Mouse (Mus musculus) urinary bladder, postnatal 10 days (tissue): Measurements from ENCODE around the gene Hist1h1e.
"Not testable (repeated sequence)": the region's sequence is repeated elsewhere in the genome, so short reads cannot be mapped to it uniquely, and the experiment has no call there.

Experiments
- DNase-seq: peaks from one replicate; pipeline ENCODE4 v3.0.0; 2022; ENCODE audit warnings: low spot score

Gene Hist1h1e

DNA sequence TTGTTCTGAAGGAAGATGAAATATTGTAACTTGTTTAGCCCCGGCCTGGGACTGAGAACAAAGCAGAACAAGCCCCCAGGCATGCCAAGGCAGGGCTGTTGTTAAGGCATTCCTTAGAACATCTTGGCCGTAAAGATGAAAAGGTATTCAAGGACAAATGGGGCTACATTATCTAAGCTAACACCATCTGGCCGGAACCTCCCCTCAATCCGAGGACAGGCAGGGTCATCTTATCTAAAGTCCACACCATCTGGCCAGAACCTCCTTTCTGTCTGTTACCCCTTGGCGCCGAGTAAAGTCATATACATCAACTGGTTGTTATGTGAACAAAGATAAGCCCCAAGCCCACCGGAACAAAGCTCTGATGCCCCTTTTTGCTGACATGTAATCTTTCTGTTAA, 30.5 kb downstream of the Hist1h1e start:
- DNase-seq, result not testable (repeated sequence)

DNA sequence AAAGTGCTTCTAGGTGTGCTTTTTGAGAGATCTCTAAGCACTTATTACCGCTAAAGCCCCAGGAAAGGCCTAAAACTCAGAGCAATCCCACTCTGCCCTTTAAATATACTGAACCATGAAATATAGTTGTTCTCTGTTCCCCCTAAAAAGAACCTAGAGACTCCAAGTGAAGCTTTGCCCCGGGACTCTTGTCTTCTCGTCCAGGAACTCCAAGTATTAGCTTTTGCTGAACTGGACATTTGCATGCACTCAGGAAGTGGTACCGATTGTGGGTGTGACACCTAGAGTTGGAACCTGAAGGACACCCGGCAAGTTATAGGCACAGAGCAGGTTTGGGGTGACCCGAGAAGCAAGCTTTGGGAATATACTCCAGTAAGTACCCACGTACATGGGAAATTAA, 31.2 kb downstream of the Hist1h1e start:
- no peak for DNase-seq

DNA sequence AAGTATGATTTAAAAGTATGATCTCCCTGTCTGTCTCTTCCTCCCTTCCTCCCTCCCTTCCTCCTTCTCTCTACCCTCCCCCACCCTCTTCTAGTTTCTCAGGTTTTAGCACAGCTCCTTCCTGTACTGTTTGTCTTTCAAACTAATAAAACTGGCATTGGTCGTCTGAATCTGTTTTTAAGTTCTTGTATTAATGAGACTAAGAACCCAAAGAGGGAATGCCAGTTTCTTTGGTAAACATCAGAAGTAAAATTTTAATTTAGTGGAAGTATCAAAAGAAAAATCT, 35.5 kb downstream of the Hist1h1e start:
- DNase-seq, result no peak

DNA sequence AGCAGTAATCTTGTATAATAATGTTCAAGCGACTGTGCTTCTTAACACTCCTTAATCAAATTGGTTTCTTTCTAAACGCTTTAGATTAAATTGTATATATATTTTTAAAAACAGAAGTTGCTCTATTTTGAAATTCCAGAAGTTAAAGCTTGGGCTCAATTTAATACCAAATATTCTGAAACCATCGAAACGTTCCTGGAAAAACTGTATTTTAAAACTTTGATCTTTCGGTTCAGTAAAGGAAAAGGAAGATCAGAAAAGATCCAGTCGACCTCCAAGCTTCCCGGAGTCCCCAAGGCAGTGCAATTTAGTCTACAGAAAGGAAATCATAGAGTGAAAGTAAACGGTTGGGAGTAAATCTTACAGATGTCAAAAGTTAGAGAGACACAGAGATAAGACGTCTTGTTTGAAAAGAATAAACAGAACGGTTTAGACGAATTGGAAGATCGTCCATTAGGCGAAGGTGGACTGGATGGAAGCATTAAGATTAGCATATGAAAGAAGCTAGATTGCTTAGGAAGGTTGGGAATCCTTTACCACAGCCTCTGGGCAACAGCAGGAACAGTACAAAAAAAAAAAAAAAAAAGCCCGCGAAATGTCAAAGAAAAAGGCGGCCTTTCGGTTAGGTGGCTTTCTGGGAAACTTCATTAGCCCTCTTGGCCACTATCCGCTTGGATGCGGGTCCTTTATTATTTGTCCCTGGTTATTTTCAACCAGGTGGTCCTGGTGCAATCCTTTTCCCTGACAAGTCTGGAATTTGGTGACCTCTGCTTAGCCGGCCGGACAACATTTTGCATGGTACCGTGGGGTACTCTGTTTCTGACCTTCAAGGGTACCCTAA, 36.0 kb downstream of the Hist1h1e start:
- DNase-seq, result no peak

DNA sequence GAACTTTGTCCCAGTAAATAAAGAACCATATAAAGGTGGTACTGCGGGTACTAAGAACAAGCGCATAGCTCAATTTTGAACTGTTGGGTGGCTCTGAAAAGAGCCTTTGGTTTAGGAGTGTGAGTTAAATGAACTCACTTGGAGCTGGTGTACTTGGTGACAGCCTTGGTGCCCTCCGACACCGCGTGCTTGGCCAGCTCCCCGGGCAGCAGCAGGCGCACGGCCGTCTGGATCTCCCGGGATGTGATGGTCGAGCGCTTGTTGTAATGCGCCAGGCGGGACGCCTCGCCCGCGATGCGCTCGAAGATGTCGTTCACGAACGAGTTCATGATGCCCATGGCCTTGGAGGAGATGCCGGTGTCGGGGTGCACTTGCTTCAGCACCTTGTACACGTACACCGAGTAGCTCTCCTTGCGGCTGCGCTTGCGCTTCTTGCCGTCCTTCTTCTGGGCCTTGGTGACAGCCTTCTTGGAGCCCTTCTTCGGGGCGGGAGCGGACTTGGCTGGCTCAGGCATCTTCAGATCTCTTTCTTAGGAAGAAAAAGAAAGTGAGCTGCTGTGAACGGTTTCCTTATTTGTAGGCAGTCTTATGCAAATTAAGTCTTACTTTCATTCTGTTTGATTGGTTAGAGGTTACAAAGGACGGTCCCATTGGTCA, 36.8 kb downstream of the Hist1h1e start:
- DNase-seq, result not testable (repeated sequence)

DNA sequence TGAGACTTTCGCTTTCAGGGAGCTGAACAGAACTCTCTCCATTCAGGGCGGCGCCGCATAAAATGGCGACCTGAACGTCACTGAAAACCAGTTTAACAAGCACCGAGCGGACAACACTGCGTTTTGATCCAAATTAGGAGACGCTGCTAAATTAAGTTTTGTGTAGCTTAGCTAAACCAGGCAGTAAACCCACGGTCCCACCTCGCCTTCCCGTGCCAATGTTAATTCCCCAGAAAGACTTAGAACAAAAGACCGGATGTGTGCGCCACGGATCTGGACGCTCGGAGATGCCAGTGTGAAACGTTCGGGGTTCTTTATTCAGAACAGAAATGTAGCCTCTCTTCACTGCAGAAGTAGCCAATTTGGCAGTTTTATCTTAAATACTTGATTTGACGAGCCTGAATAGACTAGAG, 37.3 kb downstream of the Hist1h1e start:
- DNase-seq, result peak; percentile 20

DNA sequence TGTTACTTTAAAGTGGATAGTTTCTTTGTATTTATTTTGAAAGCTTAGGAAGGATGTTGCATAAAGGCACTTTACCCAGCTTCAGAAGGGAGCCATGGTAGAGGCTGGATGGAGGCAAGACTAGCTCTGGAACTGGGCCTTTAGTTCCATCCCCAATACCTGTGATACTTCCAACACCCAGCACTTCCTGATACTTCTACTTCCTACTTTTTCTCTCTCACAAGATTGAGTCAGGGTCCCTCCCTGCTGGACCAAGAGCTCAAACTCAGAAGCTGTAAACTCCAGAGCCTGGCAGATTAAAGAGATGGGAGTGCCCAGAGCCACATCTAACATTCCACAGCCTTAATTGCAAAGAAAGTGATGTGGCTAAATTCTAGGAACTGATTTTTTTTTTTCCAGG, 38.0 kb downstream of the Hist1h1e start:
- no peak for DNase-seq

DNA sequence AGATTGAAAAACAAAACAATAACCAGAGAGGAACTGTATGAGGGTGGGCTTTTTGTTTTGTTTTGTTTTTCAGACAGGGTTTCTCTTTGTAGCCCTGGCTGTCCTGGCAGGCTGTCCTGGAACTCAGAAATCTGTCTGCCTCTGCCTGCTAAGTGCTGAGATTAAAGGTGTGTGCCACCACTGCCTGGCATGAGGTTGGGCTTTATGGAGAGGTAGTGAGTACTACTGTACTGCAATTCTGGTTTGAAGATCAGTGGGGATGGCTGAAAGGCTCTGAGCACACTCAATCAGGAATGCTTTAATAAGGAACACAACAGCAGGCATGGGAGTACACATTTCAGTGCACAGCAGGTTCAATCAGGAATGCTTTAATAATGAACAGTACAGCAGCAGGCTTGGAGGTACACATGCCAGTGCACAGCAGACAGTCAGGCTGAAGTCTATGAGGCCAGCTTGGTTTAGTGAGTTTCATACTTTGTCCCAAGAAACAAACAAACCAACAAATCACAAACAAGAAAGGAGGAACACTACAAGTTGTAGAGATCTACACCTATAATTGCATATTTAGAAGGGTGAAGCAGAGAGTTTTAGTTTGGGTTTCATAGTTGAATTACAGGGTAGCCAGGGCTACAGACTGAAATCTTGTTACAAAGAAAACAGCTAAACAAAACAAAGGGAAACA, 38.8 kb downstream of the Hist1h1e start:
- no peak for DNase-seq

DNA sequence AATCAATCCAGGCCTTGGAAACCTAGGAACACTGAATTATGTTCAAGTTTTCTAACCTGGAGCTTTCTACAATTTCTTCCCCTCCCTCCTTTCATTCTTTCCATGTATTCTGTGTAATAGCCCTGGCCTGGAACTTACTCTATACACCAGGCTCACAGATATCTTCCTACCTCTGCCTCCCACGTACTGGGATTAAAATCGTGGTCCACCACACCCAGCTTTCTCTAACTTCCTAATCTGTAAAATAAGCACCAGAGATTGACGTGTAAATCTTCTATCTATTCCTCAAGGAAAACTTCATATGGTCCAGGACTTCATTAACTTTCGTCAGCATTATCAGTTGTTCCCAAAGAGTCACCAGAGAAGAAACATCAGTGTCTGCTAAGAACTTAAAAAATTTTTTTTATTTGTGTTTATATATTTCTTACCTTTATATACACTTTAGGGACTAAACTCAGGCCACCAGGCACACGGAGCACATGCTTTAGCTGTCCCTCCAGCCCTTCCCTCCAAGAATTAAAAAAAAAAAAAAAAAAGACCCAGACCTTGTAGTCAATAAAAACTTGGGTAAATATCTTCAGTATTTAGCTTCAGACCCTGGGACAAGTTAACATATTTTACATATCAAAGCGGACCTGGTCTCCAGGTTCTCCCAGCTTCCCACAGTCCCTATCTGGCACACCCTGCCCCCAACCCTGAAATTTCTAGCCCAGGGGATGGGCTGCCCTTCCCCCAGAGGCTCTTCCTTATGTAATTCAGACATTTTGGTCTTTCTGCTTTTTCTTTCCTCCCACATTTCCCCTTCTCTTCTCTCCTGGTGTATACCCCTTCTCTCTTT, 39.9 kb downstream of the Hist1h1e start:
- DNase-seq, result no peak

DNA sequence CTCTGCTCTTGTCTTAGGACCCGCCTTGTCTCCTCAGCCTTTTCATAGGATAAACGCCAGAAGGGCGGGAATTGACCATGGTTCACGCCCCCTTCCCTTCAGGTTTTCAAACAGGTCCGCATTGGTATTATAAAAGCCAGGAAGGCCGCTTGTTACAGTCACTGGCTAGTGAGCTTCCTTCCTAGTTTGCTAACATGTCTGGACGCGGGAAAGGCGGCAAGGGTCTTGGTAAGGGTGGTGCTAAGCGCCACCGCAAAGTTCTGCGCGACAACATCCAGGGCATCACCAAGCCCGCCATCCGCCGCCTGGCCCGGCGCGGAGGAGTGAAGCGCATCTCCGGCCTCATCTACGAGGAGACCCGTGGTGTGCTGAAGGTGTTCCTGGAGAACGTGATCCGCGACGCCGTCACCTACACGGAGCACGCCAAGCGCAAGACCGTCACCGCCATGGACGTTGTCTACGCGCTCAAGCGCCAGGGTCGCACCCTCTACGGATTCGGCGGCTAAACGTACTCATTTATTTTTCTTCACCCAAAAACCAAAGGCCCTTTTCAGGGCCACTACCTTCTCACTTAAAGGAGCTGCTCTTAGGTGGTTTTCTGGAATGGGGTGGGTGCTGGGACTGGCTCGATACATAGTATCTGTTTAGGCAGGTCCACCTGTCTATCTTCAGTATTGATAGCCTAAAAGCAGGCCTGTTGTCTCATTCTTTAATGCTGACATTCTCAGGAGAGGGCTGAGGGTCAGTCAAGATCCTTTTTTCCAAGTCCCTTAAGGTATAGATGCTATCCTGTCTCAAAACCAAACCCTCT, 40.7 kb downstream of the Hist1h1e start, which contains the start of gene Hist1h4d:
Hist1h4d (plus strand) TSS at position 191 of the 811 bp plus-strand sequence.
- DNase-seq, result peak; percentile 79

DNA sequence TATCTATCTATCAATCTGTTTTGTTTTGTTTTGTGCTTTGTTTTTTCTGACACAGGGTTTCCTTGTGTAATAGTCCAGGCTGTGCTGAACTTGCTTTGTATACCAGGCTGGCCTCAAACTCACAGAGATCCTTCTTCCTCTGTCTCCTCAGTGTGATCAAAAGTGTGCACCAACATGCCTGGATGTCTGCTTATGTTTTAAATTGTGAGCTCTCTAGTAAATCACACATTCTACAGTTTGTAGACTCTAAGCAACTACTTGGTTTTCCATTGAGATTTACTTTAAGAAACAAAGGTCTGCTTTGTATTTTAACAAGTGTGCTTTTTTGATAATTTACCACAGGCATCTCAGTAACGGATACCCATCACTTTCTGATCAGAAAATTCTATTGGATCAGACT, 44.5 kb downstream of the Hist1h1e start:
- no peak for DNase-seq

DNA sequence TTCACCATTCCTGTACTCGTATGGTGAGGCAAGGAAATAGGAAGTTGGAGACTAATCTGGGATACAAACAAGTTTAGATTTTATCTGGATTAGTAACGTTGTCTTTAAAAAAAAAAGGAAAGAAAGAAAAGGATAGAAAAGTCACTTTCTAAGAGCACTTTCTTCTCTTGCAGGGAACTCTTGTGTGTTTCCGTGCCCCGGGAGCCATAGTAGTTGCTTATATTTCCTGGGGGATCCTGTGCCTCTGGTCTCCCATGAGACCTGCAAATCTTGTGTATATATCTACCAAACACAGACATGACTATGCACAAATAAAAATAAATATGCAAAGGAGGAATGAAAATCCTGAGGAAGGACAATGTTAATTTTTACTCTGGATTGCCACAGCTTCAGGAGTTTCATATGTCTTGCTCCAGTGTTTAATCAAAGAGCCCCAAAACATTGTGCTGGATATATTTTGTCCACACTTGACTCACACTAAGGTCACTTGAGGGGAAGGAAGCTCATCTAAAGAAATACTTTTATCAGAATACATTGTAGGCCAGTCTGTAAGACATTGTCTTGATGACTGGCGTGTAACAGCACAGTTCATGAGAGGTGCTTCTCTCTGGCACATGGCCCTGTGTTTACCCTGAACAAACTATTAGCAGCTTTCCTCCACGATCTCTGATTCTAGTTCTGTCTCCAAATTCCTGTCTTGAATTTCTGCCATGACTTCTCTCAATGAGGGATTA, 45.3 kb downstream of the Hist1h1e start:
- no peak for DNase-seq

DNA sequence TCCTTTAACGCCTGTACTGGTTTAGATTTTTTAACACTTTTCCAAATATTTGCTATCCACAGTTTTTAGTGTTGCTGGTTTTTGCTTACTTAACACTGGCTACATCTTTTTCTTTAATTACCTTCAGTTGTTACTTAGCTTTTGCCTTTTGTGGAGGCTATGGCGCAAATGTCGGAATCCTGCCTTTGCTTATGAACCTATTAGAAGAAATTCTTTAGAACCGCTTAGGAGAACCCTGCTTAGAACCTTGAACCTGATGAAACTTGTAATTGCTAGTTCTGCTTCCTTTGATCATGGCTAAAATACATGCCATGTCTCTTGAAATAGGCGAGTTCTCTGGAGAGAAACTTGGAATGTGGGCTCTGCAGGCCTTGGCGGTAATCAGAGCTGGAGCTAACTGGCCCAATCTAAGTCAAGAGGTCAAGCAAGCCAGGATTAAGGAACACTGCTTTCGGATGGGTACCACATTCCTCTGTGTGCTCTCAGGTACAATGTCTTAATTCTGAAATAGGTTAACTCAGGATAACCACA, 45.9 kb downstream of the Hist1h1e start:
- no peak for DNase-seq

DNA sequence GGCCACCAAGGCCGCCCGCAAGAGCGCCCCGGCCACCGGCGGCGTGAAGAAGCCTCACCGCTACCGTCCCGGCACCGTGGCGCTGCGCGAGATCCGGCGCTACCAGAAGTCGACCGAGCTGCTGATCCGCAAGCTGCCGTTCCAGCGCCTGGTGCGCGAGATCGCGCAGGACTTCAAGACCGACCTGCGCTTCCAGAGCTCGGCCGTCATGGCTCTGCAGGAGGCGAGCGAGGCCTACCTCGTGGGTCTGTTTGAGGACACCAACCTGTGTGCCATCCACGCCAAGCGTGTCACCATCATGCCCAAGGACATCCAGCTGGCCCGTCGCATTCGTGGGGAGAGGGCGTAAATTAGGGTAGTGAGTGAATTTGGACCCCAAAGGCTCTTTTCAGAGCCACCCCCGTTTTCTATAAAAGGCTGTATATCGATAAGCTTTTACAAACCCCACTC, 46.5 kb downstream of the Hist1h1e start:
- DNase-seq, result not testable (repeated sequence)

DNA sequence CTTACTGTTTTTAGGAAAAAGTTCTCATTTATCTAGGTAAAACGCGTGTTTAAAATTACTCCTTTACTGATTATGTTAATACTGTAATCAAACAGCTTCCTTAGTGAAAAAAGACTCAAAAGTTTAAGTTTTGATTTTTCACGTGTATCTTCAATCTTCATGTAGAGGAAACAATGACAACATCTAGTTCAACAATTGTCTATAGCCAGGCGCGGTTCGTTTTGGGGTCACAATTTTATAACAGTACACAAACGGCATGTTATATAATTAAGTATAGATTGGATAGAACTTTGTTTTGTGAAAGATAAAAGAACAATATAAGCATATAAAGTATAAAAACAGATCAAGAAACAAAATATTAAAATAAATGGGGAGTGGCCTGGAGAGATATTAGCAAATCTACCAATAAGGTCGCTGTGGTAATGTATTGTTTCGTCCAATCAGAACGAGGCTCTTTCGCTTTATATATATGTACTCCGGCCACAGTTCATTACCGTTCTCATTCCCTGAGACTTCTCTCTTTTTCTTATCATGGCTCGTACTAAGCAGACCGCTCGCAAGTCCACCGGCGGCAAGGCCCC, 47.0 kb downstream of the Hist1h1e start, which contains the start of gene Hist1h3d:
Hist1h3d (plus strand) TSS at position 493 of the 581 bp plus-strand sequence.
- DNase-seq, result no peak

DNA sequence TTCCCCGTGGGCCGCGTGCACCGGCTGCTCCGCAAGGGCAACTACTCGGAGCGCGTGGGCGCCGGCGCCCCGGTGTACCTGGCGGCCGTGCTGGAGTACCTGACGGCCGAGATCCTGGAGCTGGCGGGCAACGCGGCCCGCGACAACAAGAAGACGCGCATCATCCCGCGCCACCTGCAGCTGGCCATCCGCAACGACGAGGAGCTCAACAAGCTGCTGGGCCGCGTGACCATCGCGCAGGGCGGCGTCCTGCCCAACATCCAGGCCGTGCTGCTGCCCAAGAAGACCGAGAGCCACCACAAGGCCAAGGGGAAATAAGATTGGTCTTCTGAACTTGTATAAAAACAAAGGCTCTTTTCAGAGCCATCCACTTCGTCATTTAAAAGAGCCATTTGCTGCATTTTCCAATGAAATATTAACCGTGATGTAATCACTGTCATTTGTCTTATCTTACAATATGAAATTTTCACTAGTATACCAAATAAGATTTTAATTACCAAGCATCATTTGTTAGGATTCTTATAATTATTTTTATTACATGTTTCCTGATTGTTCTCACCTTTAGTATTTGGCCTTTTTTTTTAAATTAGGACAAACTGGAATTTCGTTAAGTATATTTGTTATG, 47.7 kb downstream of the Hist1h1e start:
- DNase-seq, result not testable (repeated sequence)

DNA sequence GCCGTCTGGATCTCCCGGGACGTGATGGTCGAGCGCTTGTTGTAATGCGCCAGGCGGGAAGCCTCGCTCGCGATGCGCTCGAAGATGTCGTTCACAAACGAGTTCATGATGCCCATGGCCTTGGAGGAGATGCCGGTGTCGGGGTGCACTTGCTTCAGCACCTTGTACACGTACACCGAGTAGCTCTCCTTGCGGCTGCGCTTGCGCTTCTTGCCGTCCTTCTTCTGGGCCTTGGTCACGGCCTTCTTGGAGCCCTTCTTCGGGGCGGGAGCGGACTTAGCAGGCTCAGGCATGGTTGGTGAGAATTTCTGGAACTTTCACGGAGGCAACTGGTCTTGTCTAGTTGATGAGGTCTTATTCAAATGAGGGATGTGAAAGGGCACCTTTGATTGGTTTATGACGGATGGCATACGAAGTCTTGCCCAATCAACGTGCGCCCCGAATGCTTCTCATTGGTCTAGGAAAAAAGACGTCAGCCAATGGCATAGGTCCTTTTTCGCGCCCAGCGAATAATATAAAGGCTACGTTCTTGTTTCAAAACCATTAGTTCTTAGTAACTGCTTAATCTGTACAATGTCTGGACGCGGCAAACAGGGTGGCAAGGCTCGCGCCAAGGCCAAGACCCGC, 48.3 kb downstream of the Hist1h1e start, which contains the start of the genes Hist1h2bf and Hist1h2ad:
Hist1h2bf (minus strand) TSS at position 299 of the 627 bp plus-strand sequence.
Hist1h2ad (plus strand) TSS at position 484 of the 627 bp plus-strand sequence.
- DNase-seq, result peak; percentile 48
